Mouse (Mus musculus): ENCODE results near the gene Cryzl2. TPM values are rescaled to one million over a fixed set of nuclear protein-coding genes. Genes with fewer than 3 reads are reported as not detected.

Gene Cryzl2
- total RNA-seq, 2 experiments from 2014 or later: 7.3 to 8.4 TPM

DNA sequence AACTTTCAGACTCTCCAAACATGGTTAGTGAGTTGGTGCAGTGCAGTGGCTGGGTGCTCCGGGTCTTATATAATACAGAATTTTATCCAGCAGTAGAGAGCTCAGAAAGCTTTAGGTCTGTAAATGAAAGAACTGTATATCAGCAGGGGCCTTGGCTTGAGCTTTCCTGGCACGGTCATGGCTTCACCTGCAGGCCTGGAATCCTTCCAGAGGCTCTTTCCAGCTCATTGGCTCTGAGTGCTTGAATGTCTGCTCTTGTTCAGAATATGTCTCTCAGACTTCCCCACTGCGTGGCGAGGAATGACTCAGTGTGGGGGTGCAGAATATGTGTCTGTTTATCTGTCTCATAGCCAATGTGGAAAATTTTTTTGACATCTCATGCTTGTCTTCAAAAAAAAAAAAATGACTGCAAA, 59.7 kb downstream of the Cryzl2 start:
- peak; percentile 11 to 18 for DNase-seq
- intact Hi-C loops (cut with DNase I): no loop called here

- intact Hi-C loops (cut with DNase I): no loop called here
Measured at GRCm38 (mm10) chr1:157519396-157519795, 61.0 kb downstream of the Cryzl2 start.

GRCm38 (mm10) chr1:157522322-157522721, 63.9 kb downstream of the Cryzl2 start:
- intact Hi-C loops (cut with DNase I): no loop called here
- no peak for DNase-seq

More at GRCm38 (mm10) chr1:157519396-157519795, 61.0 kb downstream of the Cryzl2 start:
- no peak for DNase-seq

DNA sequence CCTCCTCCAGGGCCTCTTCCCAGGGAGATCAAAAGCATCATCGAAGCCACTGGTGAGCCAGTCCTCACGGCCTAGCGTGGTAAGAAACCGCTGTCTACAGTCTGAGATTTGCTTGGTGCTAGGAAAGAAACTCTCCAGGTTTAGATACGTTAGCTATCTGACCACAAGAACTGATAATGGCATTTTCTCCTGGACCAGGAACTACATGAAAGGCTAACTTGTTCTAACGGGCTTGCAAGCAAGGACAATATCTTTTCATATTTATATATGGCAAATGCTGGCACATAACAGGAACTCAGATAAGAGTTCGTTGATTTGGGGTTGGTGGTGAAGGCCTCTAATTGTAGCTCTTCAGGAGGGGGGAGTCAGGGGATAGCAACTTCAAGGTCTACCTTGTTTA, 66.4 kb downstream of the Cryzl2 start:
- DNase-seq: no peak
- intact Hi-C loops (cut with DNase I): no loop called here

- no peak for DNase-seq
- intact Hi-C loops (cut with DNase I): no loop called here
Measured at GRCm38 (mm10) chr1:157525692-157526354, 67.4 kb downstream of the Cryzl2 start.

DNA sequence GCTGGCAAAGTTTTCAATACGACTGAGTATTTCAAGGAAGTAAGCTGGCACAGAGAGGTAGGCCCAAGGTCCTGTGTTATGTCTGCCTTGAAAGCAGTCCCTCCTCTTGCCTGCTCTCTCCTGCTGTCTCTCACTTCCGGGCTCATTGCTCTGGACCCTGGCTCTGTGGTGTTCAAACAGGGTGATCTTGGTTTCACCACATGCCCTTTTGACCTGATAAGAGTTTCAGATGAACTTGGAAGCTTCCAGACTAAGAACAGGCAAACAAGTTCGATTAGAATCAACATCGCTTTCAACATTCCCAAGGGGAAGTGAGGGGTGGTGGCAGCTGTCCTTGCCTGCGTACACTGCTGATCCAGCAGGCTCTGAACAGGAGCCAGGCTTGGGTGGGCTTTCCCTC, 68.2 kb downstream of the Cryzl2 start:
- intact Hi-C loops (cut with DNase I): no loop called here
- DNase-seq: no peak

DNA sequence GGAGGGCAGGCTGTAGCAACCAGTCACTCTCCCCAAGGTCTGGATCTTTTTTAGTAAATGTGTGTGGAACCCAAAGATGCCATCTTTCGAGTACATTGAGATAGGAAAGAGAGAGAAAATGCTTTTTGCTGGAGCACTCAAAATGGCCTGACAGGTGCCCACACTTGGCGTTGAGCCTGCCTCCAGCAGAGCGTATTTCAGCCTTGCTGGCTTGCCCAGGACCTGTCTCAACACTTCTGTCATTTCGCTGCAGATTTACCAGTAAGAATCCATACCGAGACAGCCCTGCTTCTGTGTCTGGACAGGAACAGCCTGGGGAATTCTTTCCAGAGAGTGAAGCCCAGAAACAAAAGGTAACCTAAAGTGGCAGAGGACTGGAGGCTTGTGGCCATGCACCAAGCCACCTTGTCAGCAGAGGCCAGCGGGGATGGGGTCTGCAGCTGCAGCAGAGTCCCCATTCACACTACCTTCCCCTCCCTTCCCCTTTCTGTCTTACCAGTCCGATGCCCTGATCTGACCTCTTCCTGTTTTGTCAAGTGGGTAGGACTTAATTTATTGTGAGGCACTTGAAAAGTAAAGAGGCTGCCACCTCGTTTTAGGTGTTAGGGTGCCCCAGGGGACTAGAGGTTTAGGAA, 74.6 kb downstream of the Cryzl2 start:
- intact Hi-C loops (cut with DNase I): loop anchor here (1.0 to 10.0 kb wide), 3 partner anchors 398 to 788 kb away; no protein-coding TSS in a partner anchor
- DNase-seq: no peak

GRCm38 (mm10) chr1:157535571-157535970, 77.2 kb downstream of the Cryzl2 start:
- intact Hi-C loops (cut with DNase I): loop anchor here (5.0 to 10.0 kb wide), 4 partner anchors 78 to 791 kb away; partner anchors contain the start of gene Cryzl2
- no peak for DNase-seq

DNA sequence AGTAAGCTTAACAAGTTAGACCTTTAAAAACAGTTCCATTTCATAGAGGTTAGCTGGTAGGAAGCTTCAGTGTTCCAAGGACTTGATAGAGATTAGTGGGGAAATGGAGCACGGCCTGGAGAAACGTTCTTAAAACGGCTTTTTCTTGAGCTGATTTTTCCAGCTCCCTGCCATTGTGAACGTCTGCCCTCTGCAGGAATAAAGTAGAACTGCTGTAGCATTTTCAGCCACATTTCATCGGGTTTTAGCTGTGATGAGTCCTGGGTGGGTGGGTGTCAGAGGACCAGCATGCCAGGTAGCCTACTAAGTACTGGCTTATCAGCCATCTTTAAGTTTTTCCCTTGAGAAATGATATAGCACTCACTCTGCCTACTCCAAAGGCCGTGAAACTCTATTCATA, 78.1 kb downstream of the Cryzl2 start:
- intact Hi-C loops (cut with DNase I): loop anchor here (5.0 to 10.0 kb wide), 4 partner anchors 79 to 792 kb away; partner anchors contain the start of gene Cryzl2

DNA sequence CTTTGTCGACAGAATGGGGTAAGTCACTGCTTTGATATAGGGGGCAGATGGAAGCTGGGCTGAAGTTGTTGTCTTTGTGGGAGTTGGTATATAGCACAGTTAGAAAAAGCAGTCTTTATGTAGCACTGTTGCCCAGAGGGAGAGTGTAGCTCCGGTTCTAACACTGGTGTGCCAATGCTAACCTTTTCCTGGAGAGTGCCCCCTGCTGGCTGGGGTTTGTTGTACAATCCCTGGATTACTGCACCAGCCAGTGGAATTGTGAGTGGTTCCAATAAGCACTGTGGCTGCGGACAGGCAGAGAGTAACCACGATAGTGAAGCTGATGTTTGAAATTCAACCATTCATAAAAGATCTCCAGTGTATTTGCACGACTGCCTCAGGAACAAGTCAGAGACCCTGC, 79.3 kb downstream of the Cryzl2 start:
- intact Hi-C loops (cut with DNase I): loop anchor here (2.0 to 10.0 kb wide), 5 partner anchors 80 to 793 kb away; partner anchors contain the start of gene Cryzl2
- peak in 1 of 2 experiments; percentile 39 for DNase-seq

More for the DNA sequence above, 78.1 kb downstream of the Cryzl2 start:
- DNase-seq: peak; percentile 45 to 50

Other genes with a start within 250 kb of the Cryzl2 start
- gene Rasal2, start 46.0 kb upstream of the Cryzl2 start, total RNA-seq (2021): 10 to 100 TPM; 25.4 to 35.8 TPM
- under 1 TPM; 0.73 to 0.89 TPM for gene Sec16b, start 48.2 kb downstream of the Cryzl2 start, total RNA-seq (2021)

Data from heart, postnatal 36 days (tissue).